Mouse (Mus musculus): ENCODE results near the gene Dusp16. TPM values are rescaled to one million over a fixed set of nuclear protein-coding genes. Genes with fewer than 3 reads are reported as not detected.
A peak's percentile ranks its signal among the peaks of the same experiment; 100 is the strongest.

Dusp16 gene
- total RNA-seq (2021): 1 to 10 TPM; 8.6 to 8.9 TPM

- peak; percentile 74 to 78 for DNase-seq
These were observed at the start of gene Dusp16 for GRCm38 (mm10) chr6:134792141-134793045. Gene Dusp16, minus strand, starts transcription at chr6:134792625.

GRCm38 (mm10) chr6:134840346-134840745 is 47.9 kb upstream of the Dusp16 start:
- DNase-seq: no peak

GRCm38 (mm10) chr6:134838111-134838510 is 45.7 kb upstream of the Dusp16 start:
- no peak for DNase-seq

- no peak for DNase-seq
These were observed 42.3 kb upstream of the Dusp16 start for GRCm38 (mm10) chr6:134834585-134835251.

DNA sequence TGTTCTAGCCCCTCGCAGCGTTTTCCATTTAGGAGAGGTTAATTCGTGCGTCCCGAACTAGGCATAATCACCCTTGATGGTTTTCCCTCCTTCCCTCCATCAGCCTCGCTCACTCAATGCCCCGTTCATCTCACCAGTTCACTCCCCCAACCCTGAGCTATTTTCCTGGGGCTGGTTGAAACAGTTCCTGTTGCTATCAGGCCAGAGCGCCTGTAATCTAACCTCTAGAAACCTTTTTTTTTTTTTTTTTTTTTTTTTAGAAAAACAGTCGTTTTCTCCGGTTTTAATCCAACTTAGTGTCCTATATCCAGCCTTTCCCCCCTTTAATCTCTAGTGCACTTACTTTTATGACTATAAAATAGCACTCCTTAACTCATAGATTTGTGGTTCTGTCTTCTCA is 38.4 kb upstream of the Dusp16 start:
- no peak for DNase-seq

DNA sequence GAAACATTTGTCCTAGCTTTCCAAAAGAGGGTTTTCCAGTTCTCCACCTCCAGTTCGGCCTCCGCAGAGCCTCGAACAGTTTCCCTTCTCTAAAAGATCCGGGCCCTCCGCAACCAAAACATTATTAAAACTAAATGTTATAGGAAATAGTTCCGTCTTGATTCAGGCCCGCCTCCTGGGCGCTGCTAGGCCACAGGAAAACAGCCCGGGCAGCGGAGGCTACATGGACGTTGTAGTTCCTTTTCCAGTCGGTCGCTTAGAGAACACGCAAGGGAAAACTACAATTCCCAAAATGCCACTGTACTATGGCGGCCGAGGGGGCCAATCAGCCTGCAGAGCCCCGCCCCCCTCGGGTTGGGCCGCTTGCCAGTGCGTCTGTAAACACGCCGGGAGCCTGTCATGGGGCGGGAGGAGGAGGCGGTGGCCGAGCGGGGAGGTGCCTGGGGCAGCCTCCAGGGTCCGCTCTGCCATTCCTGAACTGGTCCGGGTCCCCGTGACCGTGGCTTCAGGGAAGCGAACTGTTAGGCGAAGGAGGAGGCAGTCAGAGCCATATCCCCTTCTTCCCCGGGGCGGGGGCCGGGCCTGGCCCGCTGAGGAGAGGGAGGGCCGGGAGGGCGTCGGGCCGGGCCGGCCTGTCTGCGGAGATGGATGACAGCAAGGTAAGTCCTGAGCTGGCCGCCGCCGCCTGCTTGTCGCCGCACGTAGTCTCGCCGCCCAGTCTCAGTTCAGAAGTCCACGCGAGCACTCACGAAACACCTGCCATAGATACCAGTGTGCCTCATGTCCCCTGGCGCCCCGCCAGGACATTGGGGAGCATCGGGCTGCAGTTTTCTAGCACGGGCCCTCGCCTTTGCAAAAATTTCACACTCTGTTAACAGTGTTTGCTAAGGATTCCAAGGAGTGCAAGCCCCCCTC is 37.6 kb upstream of the Dusp16 start, which contains the start of gene Crebl2:
Gene Crebl2, plus strand, starts transcription at position 369 of the 915 bp plus-strand sequence.
- peak; percentile 99 for DNase-seq

DNA sequence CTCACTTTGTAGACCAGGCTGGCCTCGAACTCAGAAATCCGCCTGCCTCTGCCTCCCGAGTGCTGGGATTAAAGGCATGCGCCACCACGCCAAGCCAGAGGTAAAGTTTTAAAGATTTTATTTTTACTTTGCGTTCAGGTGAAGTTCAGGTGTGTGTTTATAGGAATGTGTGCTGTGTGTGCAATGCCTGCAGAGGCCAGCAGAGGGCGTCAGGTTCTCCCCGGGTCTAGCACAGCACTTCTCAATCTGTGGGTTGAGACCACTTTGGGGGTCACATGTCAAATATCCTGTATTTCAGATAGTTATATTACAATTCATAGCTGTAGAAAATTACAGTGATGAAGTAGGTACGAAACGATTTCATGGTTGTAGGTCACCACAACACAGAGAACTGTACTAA is 30.4 kb upstream of the Dusp16 start:
- DNase-seq: no peak

GRCm38 (mm10) chr6:134820411-134820810 is 28.0 kb upstream of the Dusp16 start:
- no peak for DNase-seq

DNA sequence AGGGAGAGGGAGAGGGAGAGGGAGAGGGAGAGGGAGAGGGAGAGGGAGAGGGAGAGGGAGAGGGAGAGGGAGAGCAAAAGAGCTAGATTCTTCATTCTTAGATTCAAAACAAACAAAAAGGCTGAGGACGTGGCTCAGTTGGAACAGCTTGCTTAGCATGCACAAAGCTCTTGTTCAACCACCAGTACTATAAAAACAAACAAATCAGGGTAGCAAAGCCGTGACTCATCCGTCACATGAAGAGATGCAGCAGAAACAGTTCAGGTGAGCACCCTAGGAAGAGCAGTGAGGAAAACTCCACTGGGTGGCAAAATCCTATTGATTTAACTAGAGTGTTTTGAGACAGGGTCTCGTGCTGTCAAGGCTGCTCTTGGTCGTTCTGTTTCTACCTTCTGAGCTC is 27.3 kb upstream of the Dusp16 start:
- DNase-seq: no peak

DNA sequence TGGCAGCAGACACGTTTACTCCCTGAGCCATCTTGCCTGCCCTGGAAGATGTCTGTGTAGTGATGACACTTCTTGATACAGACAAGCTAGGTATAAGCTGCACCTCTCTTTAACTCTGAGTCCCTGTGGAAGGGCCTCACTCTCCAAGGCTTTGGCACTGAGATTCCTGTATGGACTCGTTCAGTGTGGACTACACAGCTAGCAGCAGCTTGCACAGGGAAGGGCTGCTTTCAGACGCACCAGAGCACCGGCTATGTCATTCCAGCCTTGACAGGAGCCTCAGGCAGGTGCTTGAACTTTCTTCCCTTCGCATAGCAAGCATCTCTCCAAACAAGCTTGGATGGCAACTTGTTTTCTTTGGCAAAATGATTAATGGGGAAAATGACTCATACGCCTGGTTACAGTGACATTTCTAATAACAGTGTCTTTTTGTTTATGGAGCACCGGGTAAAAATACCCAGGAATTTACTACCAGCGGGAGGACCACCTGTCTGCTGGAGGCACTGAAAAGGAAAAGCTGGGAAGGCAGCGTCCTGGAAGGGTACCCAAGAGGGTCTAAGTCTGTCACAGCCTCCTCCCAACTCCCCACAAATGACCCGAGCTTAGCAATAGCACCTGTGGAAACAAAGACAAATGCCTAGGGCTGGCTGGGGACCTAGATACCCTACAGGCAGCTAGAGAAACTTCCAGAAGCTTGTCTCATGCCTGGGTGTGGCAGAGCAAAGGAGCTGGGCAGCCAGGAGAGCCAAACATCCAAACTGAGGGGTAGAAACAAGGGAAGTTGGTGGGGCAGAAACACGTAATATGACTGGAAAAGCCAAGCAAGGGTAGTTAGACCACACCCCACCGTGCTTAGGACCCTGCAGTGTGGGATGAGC is 24.9 kb upstream of the Dusp16 start:
- no peak for DNase-seq

DNA sequence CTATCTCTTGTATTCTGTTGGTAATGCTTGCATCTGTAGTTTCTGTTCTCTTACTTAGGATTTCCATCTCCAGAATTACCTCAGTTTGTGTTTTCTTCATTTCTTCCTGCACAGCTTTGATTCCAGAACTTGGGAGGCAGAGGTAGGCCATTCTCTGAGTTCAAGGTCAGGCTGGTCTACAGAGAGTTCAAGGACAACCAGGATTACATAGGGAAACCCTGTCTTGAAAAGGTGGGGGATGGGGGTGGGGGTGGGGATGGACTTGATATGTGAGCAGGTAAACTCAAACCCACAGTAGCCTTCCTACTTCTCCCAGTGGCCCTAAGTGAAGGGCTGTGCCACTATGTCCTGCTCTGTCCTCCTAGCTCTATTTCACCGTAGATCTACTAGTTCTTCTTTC is 20.6 kb upstream of the Dusp16 start:
- DNase-seq: no peak

DNA sequence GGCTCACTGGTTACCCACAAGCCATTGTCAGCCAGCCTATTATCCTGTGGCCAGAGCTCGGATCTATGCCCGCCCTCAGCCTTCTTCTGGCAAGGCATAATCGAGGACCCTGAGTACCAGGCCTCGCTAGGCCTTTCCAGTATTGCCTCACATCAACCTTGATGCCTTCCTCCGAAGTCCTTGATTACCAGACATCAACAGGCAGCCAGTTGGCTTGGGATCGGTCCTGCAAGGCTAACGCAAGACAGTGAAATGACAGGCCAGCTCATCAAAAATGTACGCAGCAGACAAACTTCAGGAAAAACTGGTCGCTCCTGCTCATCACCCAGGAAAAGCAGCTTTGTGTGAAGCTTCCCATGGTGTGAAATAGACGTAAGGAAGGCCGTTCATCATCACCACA is 15.4 kb upstream of the Dusp16 start:
- DNase-seq: no peak

- DNase-seq: no peak
These were observed 14.7 kb upstream of the Dusp16 start for GRCm38 (mm10) chr6:134807091-134807490.

GRCm38 (mm10) chr6:134806130-134806529 is 13.7 kb upstream of the Dusp16 start:
- no peak for DNase-seq

GRCm38 (mm10) chr6:134804736-134805277 is 12.4 kb upstream of the Dusp16 start:
- no peak for DNase-seq

DNA sequence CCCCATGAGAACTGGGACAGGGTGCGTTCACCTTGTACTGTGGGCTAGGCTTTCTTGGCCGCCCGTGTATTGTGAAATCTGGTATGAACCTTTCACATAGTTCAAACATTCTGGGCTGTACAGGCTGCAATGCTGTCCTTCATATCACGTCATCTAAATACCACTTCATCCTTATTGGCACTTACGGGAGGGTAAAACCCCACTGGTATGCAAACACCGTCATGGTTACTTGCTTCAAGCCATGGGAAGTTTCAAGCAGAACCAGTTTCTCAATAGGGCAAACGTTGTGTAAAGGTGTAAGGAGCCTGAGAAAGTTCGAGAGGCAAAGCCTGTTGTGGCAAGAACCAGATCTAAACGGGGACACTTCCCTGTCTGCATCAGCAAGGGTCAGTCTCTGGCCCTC is 10.2 kb upstream of the Dusp16 start:
- no peak for DNase-seq

- no peak for DNase-seq
These were observed 9.1 kb upstream of the Dusp16 start for GRCm38 (mm10) chr6:134801483-134801882.

DNA sequence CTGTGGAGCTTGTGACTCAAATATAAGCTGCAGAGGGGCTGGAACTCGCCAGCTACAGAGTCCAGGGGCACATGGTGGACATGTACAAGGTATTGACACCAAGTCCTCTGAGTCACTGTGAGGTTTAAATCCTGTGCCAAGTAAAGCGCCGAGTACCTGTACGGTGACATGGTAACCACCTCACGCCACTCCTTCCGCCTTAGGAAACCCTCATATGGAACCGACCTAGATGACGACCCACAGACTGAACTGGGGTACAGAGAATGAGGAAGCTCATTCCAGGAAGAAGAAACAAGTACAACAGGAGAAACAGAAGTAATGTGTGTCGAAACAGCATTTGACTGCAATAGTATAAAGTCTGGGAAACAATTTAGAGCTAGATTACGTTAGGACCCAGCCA is 3.9 kb upstream of the Dusp16 start:
- no peak for DNase-seq

DNA sequence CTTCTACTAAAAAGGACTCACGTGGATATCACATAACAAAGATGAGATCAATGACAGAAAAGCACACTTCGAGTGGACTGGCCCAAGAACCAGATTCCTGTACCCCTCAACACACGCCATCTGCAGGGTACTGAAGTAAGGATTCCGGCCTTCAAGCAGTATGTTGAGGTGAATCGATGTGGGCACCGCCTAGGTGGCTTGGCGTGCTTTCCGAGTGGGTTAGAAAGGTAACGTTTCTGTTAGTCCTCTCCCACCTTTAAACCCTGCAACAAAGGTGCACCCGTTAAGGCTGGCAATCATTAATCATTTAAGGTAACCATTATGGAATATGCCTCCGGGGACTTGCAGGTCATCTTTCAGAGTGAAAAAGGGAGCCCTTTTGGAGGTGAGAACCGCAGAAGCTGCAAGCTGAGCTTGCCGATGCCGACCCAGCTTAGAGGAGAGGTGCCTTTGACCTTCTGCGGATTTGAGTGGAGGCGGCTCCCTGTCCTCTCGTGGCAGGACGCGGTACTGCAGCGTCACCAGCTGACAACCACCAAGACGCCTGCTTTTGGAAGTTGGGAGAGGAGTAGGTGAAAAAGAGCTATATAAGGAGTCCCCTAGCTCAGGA is 1.6 kb upstream of the Dusp16 start:
- peak; percentile 70 to 72 for DNase-seq

- no peak for DNase-seq
These were observed 801 bp upstream of the Dusp16 start for GRCm38 (mm10) chr6:134793046-134793806.

Measured in layer of hippocampus, postnatal 36 days (tissue).